Mouse (Mus musculus) megakaryocyte progenitor cell, adult 5-6 weeks (primary cell): ENCODE measurements at regions not wholly inside any gene's neighbourhood (a gene's known extent, or its start where the extent isn't known, plus 50 kb on each side); places are given as distances from the start of the nearest gene placed in this dataset.

Source experiments
- ATAC-seq: replicated peaks from 2 replicates; pipeline ENCODE4 v1.8.0; 2016; ENCODE audit warnings: mild to moderate bottlenecking, moderate TSS enrichment, inconsistent platforms; ENCODE audit not compliant: poor library complexity

GRCm38 (mm10) chr6:100176914-100177560, 110.2 kb downstream of the Rybp start:
- no peak for ATAC-seq

- ATAC-seq: peak; percentile 85
Observed at GRCm38 (mm10) chr6:100170711-100171348, 116.5 kb downstream of the Rybp start.

- no peak for ATAC-seq
Observed at GRCm38 (mm10) chr6:100167321-100167720, 120.0 kb downstream of the Rybp start.

- ATAC-seq: no peak
Observed at GRCm38 (mm10) chr6:100165746-100166145, 121.5 kb downstream of the Rybp start.

GRCm38 (mm10) chr6:100164162-100164561, 123.1 kb downstream of the Rybp start:
- ATAC-seq: no peak

- ATAC-seq: 0 out of 2 replicates have a peak, but pooled peaks have one; percentile 0
Observed at GRCm38 (mm10) chr6:100163814-100164130, 123.5 kb downstream of the Rybp start.

GRCm38 (mm10) chr6:100162961-100163813, 124.1 kb downstream of the Rybp start:
- ATAC-seq: peak; percentile 90

- no peak for ATAC-seq
Observed at GRCm38 (mm10) chr6:100160670-100161069, 126.6 kb downstream of the Rybp start.

- no peak for ATAC-seq
Observed at GRCm38 (mm10) chr6:100159817-100160216, 127.5 kb downstream of the Rybp start.

- no peak for ATAC-seq
Observed at GRCm38 (mm10) chr6:100159246-100159645, 128.0 kb downstream of the Rybp start.

GRCm38 (mm10) chr6:100157288-100157687, 130.0 kb downstream of the Rybp start:
- peak; percentile 68 for ATAC-seq

GRCm38 (mm10) chr6:100156163-100156562, 131.1 kb downstream of the Rybp start:
- ATAC-seq: no peak

GRCm38 (mm10) chr6:100155676-100156075, 131.6 kb downstream of the Rybp start:
- peak; percentile 14; the same call in 1 of the 2 replicates for ATAC-seq

- peak; percentile 55 for ATAC-seq
Observed at GRCm38 (mm10) chr6:100151447-100151846, 135.8 kb downstream of the Rybp start.

- ATAC-seq: peak; percentile 47
Observed at GRCm38 (mm10) chr6:100150703-100151208, 136.5 kb downstream of the Rybp start.

- no peak for ATAC-seq
Observed at GRCm38 (mm10) chr6:100149458-100149852, 137.8 kb downstream of the Rybp start.

- 0 out of 2 replicates have a peak, but pooled peaks have one; percentile 22 for ATAC-seq
Observed at GRCm38 (mm10) chr6:100148751-100149457, 138.4 kb downstream of the Rybp start.

GRCm38 (mm10) chr6:100146360-100146935, 140.8 kb downstream of the Rybp start:
- no peak for ATAC-seq

GRCm38 (mm10) chr6:100145869-100146268, 141.4 kb downstream of the Rybp start:
- no peak for ATAC-seq

GRCm38 (mm10) chr6:100144544-100145287, 142.6 kb downstream of the Rybp start:
- ATAC-seq: peak; percentile 49
